ENCODE assay signal across 25 mouse cellular contexts in the genomic region with DNA sequence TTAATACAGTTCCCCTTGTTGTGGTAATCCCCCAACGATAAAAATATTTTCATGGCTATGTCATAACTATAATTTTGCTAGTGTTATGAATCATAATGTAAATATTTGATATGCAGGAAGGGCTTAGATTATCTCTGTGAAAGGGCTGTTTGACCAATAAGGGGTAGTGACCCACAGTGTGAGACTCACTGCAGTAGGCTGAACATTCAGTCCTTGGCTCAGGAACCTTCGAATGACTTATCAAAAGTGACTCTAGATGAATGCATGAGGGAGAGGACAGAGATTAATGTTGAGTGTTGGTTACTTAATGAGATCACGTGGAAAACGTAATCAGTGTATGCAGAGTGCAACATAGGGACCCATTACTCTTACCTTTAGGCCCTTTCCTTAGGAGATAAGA.
"Had no signal": no experiment of that assay in that cellular context is flagged by ENCODE, and none has a peak within 500 bp of the region (broad histone marks: within the 10 kb centered on the region; RNA-seq: fewer than 3 reads in every experiment).

No protein-coding gene starts in this region.

- H3K9ac ChIP-seq: heart, embryonic 13.5 days; heart, embryonic 15.5 days; hindbrain, embryonic 12.5 days; hindbrain, embryonic 14.5 days; intestine, embryonic 15.5 days; limb, embryonic 12.5 days had no signal

- H3K9me3 ChIP-seq: heart, embryonic 13.5 days; heart, embryonic 15.5 days; hindbrain, embryonic 10.5 days; hindbrain, embryonic 12.5 days; intestine, embryonic 15.5 days; limb, embryonic 10.5 days; limb, embryonic 12.5 days had no signal

- H3K4me3 ChIP-seq: heart, adult 2 months; heart, embryonic 13.5 days; heart, embryonic 15.5 days; hindbrain, embryonic 10.5 days; hindbrain, embryonic 12.5 days; intestine, embryonic 15.5 days; layer of hippocampus, adult 2 months; left cerebral cortex, adult 2 months; limb, embryonic 10.5 days; limb, embryonic 12.5 days had no signal

- H3K27me3 ChIP-seq: heart, embryonic 13.5 days; heart, embryonic 15.5 days; hindbrain, embryonic 12.5 days; intestine, embryonic 15.5 days; limb, embryonic 12.5 days had no signal

- H3K4me1 ChIP-seq: heart, embryonic 13.5 days; heart, embryonic 15.5 days; hindbrain, embryonic 10.5 days; hindbrain, embryonic 12.5 days; intestine, embryonic 15.5 days; limb, embryonic 10.5 days; limb, embryonic 12.5 days had no signal

- H3K4me2 ChIP-seq: heart, embryonic 11.5 days; heart, embryonic 13.5 days; heart, embryonic 15.5 days; hindbrain, embryonic 12.5 days; hindbrain, embryonic 14.5 days; intestine, embryonic 15.5 days; limb, embryonic 12.5 days had no signal

- H3K36me3 ChIP-seq: heart, embryonic 13.5 days; heart, embryonic 15.5 days; hindbrain, embryonic 10.5 days; hindbrain, embryonic 12.5 days; intestine, embryonic 15.5 days; limb, embryonic 10.5 days; limb, embryonic 12.5 days had no signal

- DNase-seq: gastrocnemius, postnatal 14 days; gastrocnemius, postnatal 36 days; heart, adult 11 months; heart, adult 2 months; heart, postnatal 4 days; kidney, adult 18-20 months; kidney, adult 8-10 months; kidney, postnatal 10 days; kidney, postnatal 25 days; kidney, postnatal 4 days; liver had no signal

- ATAC-seq: hindbrain, embryonic 16.5 days; inflammation-experienced regulatory T-cells, adult 6 months; intestine, embryonic 15.5 days; intestine, postnatal 0 days had no signal

- H3K27ac ChIP-seq: heart, adult 2 months; heart, embryonic 13.5 days; heart, embryonic 15.5 days; hindbrain, embryonic 10.5 days; hindbrain, embryonic 12.5 days; hindbrain, embryonic 14.5 days; intestine, embryonic 15.5 days; layer of hippocampus, adult 2 months; left cerebral cortex, adult 2 months; limb, embryonic 10.5 days; limb, embryonic 12.5 days had no signal
